Mouse (Mus musculus) megakaryocyte, adult 5-6 weeks (primary cell): ENCODE measurements around the gene Plekhh2. TPM values are rescaled to one million over a fixed set of nuclear protein-coding genes. Genes with fewer than 3 reads are reported as not detected.
A peak's percentile ranks its signal among the peaks of the same experiment; 100 is the strongest.

Experiments used
- ATAC-seq: 2 replicates; pipeline ENCODE4 v1.8.0; 2016; ENCODE audit warnings: mild to moderate bottlenecking, inconsistent platforms; ENCODE audit not compliant: poor library complexity, severe bottlenecking
- total RNA-seq, 2 experiments: library from RNA; stranded (forward) in 1 of 2; stranded (reverse) in 1 of 2; fragments of 153-499, 151-499 nt in 1 of 2; fragments of 221-1000, 200-1000 nt in 1 of 2; gene quantifications; 2 replicates each; pipeline versions ENCODE4 v1.2.3 to v1.2.4; 2015 to 2017

Gene Plekhh2
- total RNA-seq, 2 experiments from 2014 or later, result 0.15 TPM; not detected in 1

- no peak for ATAC-seq
These were observed 58.1 kb downstream of the Plekhh2 start for GRCm38 (mm10) chr17:84569770-84570169.

- ATAC-seq, result no peak; the same call in 1 of the 2 replicates
These were observed 59.9 kb downstream of the Plekhh2 start for GRCm38 (mm10) chr17:84571629-84572028.

DNA sequence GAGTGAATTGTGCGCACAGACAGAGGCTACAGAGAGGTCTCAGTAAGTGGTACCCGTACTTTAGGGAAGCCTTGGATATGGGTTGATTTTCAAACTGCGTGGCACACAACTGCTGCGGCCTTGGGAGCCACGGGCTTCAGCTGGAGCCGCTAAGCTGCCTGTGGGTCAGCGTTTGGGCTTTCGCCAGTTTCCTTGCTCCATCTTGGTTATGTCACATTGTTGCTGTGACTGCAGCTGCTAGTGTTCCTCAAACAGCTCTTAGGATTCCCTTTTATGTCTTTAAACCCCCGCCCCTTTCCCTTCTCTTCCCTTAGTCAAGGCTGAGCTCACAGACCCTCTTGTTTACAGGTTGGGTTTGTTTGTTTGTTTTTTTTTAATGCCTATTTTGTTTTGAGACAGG is 61.6 kb downstream of the Plekhh2 start:
- ATAC-seq, result peak; percentile 33; the same call in 1 of the 2 replicates

DNA sequence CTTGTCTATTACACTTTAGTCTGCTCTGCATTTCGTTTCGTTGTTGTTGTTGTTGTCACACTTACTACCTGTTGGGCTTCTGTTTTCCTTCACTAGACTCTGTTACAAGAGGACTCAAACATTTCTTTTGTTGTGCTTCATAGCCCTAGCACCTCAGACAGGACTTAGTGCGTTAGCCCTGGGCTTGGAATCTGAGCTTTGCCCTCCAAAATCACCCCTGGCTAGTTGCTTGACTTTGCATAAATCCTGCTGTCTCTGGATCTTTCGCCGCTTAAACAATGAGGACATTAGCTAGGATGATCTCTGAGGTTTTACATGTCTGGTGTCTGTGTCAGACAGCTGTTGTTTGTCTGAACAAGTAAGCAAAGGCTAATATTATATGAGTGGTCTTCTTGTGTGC is 62.2 kb downstream of the Plekhh2 start:
- no peak for ATAC-seq

- no peak for ATAC-seq
These were observed 63.4 kb downstream of the Plekhh2 start for GRCm38 (mm10) chr17:84575108-84575507.

- ATAC-seq, result no peak
These were observed 65.1 kb downstream of the Plekhh2 start for GRCm38 (mm10) chr17:84576621-84577293.

DNA sequence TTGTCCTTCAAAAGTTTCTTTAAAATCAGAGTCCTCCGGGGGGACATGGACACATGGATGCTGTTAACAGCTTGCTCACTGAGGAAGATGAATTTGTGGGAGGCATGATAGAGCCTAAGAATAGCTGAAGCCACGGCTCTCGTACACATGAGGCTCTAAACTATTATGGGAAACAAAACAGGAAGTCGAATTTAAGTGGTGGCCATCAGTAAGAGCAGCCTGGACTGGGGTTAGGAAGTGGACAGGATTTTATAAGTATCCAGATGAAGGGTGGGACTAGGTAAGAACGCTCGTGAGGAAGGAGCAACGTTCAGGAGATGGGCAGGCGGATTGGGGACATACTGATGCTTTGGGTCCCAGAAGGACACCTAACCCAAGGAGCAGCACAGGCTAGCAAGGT is 67.6 kb downstream of the Plekhh2 start:
- ATAC-seq, result peak; percentile 18; the same call in 1 of the 2 replicates

DNA sequence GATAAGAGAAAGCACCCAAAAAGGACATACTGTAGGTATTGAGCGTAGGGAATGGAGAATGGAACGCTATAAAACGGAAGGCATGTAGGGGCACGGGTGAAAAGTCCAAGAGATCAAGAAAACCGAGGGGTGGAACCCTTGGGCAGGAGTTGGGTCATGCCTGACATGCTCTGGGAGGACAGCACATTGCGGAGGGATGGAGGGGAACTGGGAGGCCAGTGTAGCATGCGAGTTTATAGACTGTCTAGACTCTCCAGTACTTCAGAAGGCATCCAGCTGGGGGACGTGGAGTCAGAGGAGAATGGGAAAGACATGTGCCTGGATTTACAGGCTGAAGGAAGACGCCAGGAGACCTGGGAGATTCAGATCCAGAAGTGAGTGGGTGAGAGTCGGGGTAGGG is 68.1 kb downstream of the Plekhh2 start:
- ATAC-seq, result no peak

GRCm38 (mm10) chr17:84580821-84581220 is 69.1 kb downstream of the Plekhh2 start:
- ATAC-seq, result no peak

- ATAC-seq, result no peak
These were observed 70.2 kb downstream of the Plekhh2 start for GRCm38 (mm10) chr17:84581740-84582414.

GRCm38 (mm10) chr17:84584107-84584506 is 72.4 kb downstream of the Plekhh2 start:
- no peak for ATAC-seq

- no peak for ATAC-seq
These were observed 73.4 kb downstream of the Plekhh2 start for GRCm38 (mm10) chr17:84585104-84585503.

DNA sequence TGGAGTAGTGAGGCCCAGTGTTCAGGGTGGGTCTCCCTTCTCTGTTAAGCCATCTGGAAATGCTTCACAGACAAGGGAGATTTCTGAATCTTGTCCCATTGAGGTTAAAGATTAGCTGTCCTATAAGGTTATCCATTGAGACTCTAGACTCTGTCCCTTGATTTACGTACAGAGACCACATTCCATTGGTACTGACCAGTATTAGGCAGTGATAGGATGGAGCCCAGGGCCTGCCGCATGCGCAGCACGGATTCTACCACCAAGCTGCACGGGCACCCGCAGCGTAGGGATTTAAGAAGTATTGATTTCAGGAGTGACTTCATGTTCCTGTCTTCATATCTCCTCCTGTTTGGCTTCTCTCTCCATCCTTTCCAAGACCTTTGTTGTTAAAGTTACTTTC is 78.4 kb downstream of the Plekhh2 start:
- no peak for ATAC-seq

DNA sequence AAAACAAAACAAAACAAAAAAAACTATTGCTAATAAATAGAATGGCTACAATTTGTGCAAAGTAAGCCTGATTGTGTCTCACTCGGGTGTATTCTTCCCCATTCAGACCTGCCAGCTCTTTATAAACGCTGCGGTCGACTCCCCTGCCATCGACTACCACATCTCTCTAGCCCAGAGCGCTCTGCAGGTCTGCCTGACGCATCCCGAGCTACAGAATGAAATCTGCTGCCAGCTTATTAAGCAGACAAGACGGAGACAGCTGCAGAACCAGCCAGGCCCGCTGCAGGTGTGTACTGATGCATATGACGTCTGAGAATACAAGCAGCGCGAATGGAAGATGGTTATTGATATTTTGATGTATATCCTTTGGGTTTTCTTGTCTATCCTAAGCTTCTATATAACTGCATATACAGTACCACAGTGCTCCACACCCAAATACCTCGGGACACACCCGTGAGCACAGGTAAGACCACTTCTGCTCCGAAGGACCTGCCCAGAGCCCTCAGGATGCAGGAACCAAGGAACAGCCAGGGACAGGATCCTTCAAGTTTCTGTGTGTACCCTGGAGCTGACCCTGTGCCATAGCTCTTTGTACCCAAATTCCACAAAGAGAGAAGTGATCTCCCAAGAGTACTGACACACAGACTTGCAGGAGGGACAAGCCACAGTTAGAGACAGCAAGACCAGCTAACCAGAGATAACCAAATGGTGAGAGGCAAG is 79.9 kb downstream of the Plekhh2 start:
- no peak for ATAC-seq

- no peak for ATAC-seq
These were observed 84.3 kb downstream of the Plekhh2 start for GRCm38 (mm10) chr17:84596015-84596441.

- no peak for ATAC-seq
These were observed 84.8 kb downstream of the Plekhh2 start for GRCm38 (mm10) chr17:84596501-84596900.

DNA sequence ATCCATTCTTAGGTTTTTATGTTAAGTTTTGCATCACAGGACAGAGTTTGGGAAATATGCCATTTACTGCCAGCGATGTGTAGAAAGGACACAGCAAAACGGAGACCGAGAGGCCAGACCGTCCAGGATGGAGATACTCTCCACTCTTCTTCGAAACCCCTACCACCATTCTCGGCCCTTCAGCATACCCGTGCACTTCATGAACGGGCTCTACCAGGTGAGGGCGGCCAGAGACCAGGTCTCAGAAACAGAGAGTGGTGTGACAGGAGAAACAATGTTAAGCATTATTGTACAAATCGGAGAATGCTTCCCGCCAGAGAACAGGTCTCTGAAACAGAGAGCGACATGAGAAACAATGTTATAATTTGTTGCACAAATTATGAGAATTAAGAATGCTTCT is 86.2 kb downstream of the Plekhh2 start:
- ATAC-seq, result no peak

- ATAC-seq, result no peak
These were observed 87.2 kb downstream of the Plekhh2 start for GRCm38 (mm10) chr17:84598928-84599327.

DNA sequence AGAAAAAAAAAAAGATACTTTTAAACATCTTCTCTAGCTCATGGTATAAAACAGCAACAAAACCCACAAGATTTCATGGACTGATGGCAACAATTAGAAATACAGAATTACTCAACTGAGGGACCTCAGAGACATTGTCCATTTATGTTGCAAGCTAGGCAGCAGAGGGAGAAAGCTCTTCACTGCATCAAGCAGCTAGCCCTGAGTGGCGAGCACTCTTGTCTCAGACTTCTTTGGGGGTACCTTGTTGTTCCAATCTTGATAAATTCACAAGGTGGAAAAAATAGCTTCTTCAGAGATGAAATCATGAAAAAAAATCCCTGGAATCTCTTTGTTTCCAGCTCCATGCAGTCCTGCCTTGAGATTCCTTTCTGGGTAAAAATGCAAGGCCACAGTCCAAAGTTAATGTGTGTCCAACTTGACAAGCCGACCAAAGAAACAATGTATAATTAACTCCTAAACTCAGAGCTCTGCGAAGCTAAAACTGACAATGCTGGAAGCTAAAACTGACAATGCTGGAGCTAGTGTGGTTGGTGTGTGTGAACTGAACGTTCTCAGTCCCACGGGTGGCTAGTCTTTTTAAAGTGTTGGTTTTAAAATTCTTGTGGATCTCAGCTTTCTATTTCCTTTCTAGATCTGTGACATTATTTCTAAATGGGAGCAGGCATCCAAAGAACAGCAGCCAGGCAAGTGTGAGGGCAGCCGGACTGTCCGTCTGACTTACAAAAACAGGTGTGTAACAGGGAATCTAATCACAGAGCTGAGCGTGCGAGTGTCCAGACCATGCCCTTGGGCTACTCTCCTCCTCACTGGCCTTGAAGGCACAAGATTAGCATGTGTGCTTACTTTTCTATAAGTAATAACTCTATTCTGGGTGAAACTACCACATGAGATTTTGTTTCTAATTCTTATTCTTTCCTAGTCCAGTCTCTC is 88.6 kb downstream of the Plekhh2 start:
- ATAC-seq, result no peak

DNA sequence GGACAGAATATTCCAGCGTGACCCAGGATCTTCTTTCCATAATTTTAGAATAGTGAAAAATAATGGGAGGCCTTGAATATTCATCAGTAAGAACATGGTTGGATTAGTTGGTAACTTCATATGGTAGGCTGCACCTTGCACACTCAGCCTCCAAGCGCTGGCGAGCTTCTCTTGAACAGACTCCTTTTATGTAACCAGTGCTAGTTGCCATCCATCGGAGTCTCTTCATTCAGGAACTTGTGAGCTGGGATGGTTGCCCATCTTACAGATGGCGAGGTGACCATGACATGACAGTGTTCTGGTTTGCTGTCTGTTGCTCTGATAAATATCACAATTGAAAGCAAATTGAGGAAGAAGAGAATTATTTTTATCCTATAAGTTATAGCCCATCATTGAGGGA is 90.1 kb downstream of the Plekhh2 start:
- no peak for ATAC-seq

GRCm38 (mm10) chr17:84603202-84603627 is 91.5 kb downstream of the Plekhh2 start:
- ATAC-seq, result no peak
